Mouse (Mus musculus): Measurements from ENCODE around the gene M6pr.

M6pr gene

GRCm38 (mm10) chr6:122298223-122298609 is 10.3 kb upstream of the M6pr start:
- no peak for DNase-seq (ENCODE audit: low spot score in 2 of 2)

- DNase-seq (ENCODE audit: low spot score in 2 of 2), result no peak
Observed at GRCm38 (mm10) chr6:122299621-122300133, 8.8 kb upstream of the M6pr start.

- DNase-seq (ENCODE audit: low spot score in 2 of 2), result no peak
Observed at GRCm38 (mm10) chr6:122302121-122302520, 6.4 kb upstream of the M6pr start.

GRCm38 (mm10) chr6:122302661-122303060 is 5.9 kb upstream of the M6pr start:
- DNase-seq (ENCODE audit: low spot score in 2 of 2), result no peak

GRCm38 (mm10) chr6:122303526-122303925 is 5.0 kb upstream of the M6pr start:
- no peak for DNase-seq (ENCODE audit: low spot score in 2 of 2)

GRCm38 (mm10) chr6:122304355-122304754 is 4.2 kb upstream of the M6pr start:
- peak; percentile 42 to 73 for DNase-seq (ENCODE audit: low spot score in 2 of 2)

GRCm38 (mm10) chr6:122304790-122305555 is 3.5 kb upstream of the M6pr start:
- DNase-seq (ENCODE audit: low spot score in 2 of 2), result no peak

- DNase-seq (ENCODE audit: low spot score in 2 of 2), result no peak
Observed at GRCm38 (mm10) chr6:122306707-122307106, 1.8 kb upstream of the M6pr start.

- no peak for DNase-seq (ENCODE audit: low spot score in 2 of 2)
Observed at GRCm38 (mm10) chr6:122308136-122308504, 400 bp upstream of the M6pr start.

GRCm38 (mm10) chr6:122309446-122309960 is 983 bp downstream of the M6pr start:
- no peak for DNase-seq (ENCODE audit: low spot score in 2 of 2)

GRCm38 (mm10) chr6:122310187-122310820 is 1.8 kb downstream of the M6pr start:
- no peak for DNase-seq (ENCODE audit: low spot score in 2 of 2)

GRCm38 (mm10) chr6:122318726-122319125 is 10.2 kb downstream of the M6pr start:
- no peak for DNase-seq (ENCODE audit: low spot score in 2 of 2)

- no peak for DNase-seq (ENCODE audit: low spot score in 2 of 2)
Observed at GRCm38 (mm10) chr6:122325361-122325975, 16.9 kb downstream of the M6pr start.

- no peak for DNase-seq (ENCODE audit: low spot score in 2 of 2)
Observed at GRCm38 (mm10) chr6:122333081-122333612, 24.6 kb downstream of the M6pr start.

GRCm38 (mm10) chr6:122334786-122335340 is 26.3 kb downstream of the M6pr start:
- DNase-seq (ENCODE audit: low spot score in 2 of 2), result no peak

GRCm38 (mm10) chr6:122337546-122337945 is 29.0 kb downstream of the M6pr start:
- DNase-seq (ENCODE audit: low spot score in 2 of 2), result no peak

- peak; percentile 24 to 38 for DNase-seq (ENCODE audit: low spot score in 2 of 2)
Observed at GRCm38 (mm10) chr6:122339047-122339647, 30.6 kb downstream of the M6pr start.

- DNase-seq (ENCODE audit: low spot score in 2 of 2), result peak; percentile 61 to 65
Observed at GRCm38 (mm10) chr6:122339648-122340341, 31.3 kb downstream of the M6pr start.

- no peak for DNase-seq (ENCODE audit: low spot score in 2 of 2)
Observed at GRCm38 (mm10) chr6:122340349-122341000, 32.0 kb downstream of the M6pr start, which contains the start of gene Phc1. Phc1 (minus strand) TSS chr6:122340561.

All from spleen, postnatal 14 days (tissue).